Mouse (Mus musculus) liver, adult 2 months (tissue): Measurements from ENCODE around the gene Cep250. TPM values are rescaled to one million over a fixed set of nuclear protein-coding genes. Genes with fewer than 3 reads are reported as not detected.

Source experiments
- DNase-seq: peaks from one replicate; pipeline ENCODE4 v3.0.0-alpha.2; 2011; ENCODE audit warnings: low read depth, low spot score; ENCODE audit errors: extremely low read depth
- H3K27ac ChIP-seq: fragments of 200-500 bp; replicated peaks from 2 replicates; pipeline ENCODE4 v1.5.1; 2012; ENCODE audit warnings: low read depth, mild to moderate bottlenecking, control low read depth, inconsistent platforms, low read length; ENCODE audit not compliant: insufficient read depth
- H3K27me3 ChIP-seq: fragments of 200-500 bp; 2 replicates; pipeline ENCODE4 v1.6.1; 2012; ENCODE audit warnings: mild to moderate bottlenecking, moderate library complexity, low read length, inconsistent platforms; ENCODE audit not compliant: control insufficient read depth, insufficient read depth
- H3K36me3 ChIP-seq: fragments of 200-500 bp; 2 replicates; pipeline ENCODE4 v1.6.1; 2012; ENCODE audit warnings: low read length, inconsistent platforms; ENCODE audit not compliant: control insufficient read depth, insufficient read depth
- H3K4me1 ChIP-seq: fragments of 200-500 bp; 2 replicates; pipeline ENCODE4 v1.6.1; 2011; ENCODE audit warnings: low read length; ENCODE audit not compliant: control insufficient read depth, insufficient read depth
- H3K4me3 ChIP-seq: fragments of 200-500 bp; 2 replicates; pipeline ENCODE4 v1.5.1; 2011; ENCODE audit warnings: low read depth, mild to moderate bottlenecking, control low read depth, low read length, moderate library complexity; ENCODE audit not compliant: insufficient read depth
- H3K79me2 ChIP-seq: fragments of 200-500 bp; 2 replicates; pipeline ENCODE4 v1.6.1; 2012; ENCODE audit warnings: inconsistent platforms, mild to moderate bottlenecking, low read length, moderate library complexity; ENCODE audit not compliant: control insufficient read depth, insufficient read depth
- H3K9ac ChIP-seq: fragments of 200-500 bp; 2 replicates; pipeline ENCODE4 v1.6.1; 2012; ENCODE audit warnings: low read depth, mild to moderate bottlenecking, control low read depth, inconsistent platforms, low read length
- CTCF ChIP-seq: fragments of 200-500 bp; IDR thresholded peaks from 2 replicates; pipeline ENCODE4 v1.5.1; 2011; ENCODE audit warnings: low read depth, low read length, control low read depth
- POLR2A ChIP-seq: fragments of 200-500 bp; IDR thresholded peaks from 2 replicates; pipeline ENCODE4 v1.6.1; 2011; ENCODE audit warnings: low read length, control low read depth; ENCODE audit not compliant: insufficient read depth; ENCODE audit errors: extremely low read depth
- WGBS: fragments of 180-500 bp; shearing (Covaris S2); methylation state at CpG from one replicate; pipeline ENCODE4 v1.1.7; 2018; 5-methylcytosine and 5-hydroxymethylcytosine counted together
- polyA plus RNA-seq: library from polyadenylated mRNA; depleted of rRNA; stranded (reverse); fragments of >200 nt; gene quantifications from 2 replicates; pipeline ENCODE4 v1.2.3, GENCODE M21; 2012
- total RNA-seq: library from RNA; depleted of rRNA; stranded (reverse); fragments of >200 nt; gene quantifications from 2 replicates; pipeline ENCODE4 v1.2.3, GENCODE M21; 2014

Cep250 gene
- total and polyA plus RNA-seq, 2 experiments: 2.3 to 2.5 TPM

DNA sequence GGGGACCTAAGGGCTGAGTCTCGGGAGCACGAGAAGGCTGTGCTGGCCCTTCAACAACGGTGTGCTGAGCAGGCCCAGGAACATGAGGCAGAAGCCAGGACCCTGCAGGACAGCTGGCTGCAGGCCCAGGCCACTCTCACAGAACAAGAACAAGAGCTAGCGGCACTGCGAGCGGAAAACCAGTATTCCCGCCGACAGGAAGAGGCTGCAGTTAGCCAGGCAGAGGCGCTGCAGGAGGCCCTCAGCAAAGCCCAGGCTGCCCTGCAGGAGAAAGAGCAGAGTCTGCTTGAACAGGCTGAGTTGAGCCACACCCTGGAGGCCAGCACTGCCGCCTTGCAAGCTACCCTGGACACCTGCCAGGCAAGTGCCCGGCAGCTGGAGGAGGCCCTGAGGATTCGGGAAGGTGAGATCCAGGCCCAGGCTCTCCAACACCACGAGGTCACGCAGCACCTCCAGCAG, 35.6 kb downstream of the Cep250 start:
- no peak for TF ChIP-seq CTCF
- TF ChIP-seq POLR2A: no peak
- H3K36me3 ChIP-seq: peaks cover 5% of the 10 kb centered on the region; the same call in 1 of the 2 replicates
- WGBS: 84% methylated on average over 14 of the region's 14 CpGs
- H3K79me2 ChIP-seq: no peaks in the 10 kb centered on the region
- no peaks in the 10 kb centered on the region for H3K27me3 ChIP-seq
- no peak overlapping the region for H3K27ac ChIP-seq
- H3K9ac ChIP-seq: no peak overlapping the region
- H3K4me1 ChIP-seq: no peaks in the 10 kb centered on the region
- no peak for DNase-seq
- H3K4me3 ChIP-seq: no peak overlapping the region

DNA sequence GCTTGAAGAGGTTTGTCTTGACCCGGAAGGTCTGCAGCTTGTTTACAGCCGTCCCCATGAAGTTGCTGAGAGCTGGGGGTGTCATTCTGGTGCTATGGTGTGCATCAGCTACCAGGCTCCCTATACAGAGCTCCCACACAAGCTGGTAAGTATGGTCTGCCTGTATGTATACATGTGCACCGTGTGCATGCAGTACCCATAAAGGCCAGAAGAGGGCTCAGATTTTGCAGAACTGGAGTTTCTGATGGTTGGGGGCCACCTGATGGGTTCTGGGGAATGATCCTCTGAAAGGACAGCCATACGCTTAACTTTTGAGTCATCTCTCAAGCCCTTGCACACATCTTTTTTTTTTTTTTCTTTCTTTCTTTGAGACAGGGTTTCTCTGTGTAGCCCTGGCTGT, 49.1 kb downstream of the Cep250 start:
- H3K27ac ChIP-seq: no peak overlapping the region
- TF ChIP-seq POLR2A: no peak
- TF ChIP-seq CTCF: 0 out of 2 replicates have a peak, but pooled peaks have one; percentile 5
- no peaks in the 10 kb centered on the region; the same call in none of the 2 replicates for H3K4me1 ChIP-seq
- no peak overlapping the region for H3K4me3 ChIP-seq
- H3K79me2 ChIP-seq: no peaks in the 10 kb centered on the region
- DNase-seq: no peak
- no peaks in the 10 kb centered on the region for H3K27me3 ChIP-seq
- no peak overlapping the region for H3K9ac ChIP-seq
- 95% methylated on average over 4 of the region's 4 CpGs for WGBS
- H3K36me3 ChIP-seq: no peaks in the 10 kb centered on the region; the same call in 1 of the 2 replicates

GRCm38 (mm10) chr2:156007888-156008532, 51.8 kb downstream of the Cep250 start, which contains the start of the genes 6430550D23Rik and Ergic3:
TSS of gene 6430550D23Rik (minus strand) at chr2:156007977.
TSS of gene Ergic3 (plus strand) at chr2:156008045.
- Histone ChIP-seq H3K4me1 (no peaks in the 10 kb centered on the region; the same call in none of the 2 replicates), H3K27ac (peak within 1 kb of the TSS; percentile 92), H3K36me3 (peaks cover 5% of the 10 kb centered on the region), H3K9ac (peak within 1 kb of the TSS; percentile 81), H3K4me3 (peak within 1 kb of the TSS; percentile 82), H3K27me3 (no peaks in the 10 kb centered on the region), H3K79me2 (no peaks in the 10 kb centered on the region)
- DNase-seq: peak; percentile 97
- TF ChIP-seq POLR2A (peak; percentile 13; the same call in 1 of the 2 replicates), CTCF (no peak)
- under 1% methylated on average over 45 of the region's 45 CpGs for WGBS

- H3K27me3 ChIP-seq: no peaks in the 10 kb centered on the region
- H3K79me2 ChIP-seq: no peaks in the 10 kb centered on the region
- H3K27ac ChIP-seq: no peak overlapping the region
- H3K9ac ChIP-seq: no peak overlapping the region
- H3K4me1 ChIP-seq: no peaks in the 10 kb centered on the region
- TF ChIP-seq POLR2A (no peak), CTCF (no peak)
- no peak for DNase-seq
- peaks cover 15% of the 10 kb centered on the region; the same call in 1 of the 2 replicates for H3K36me3 ChIP-seq
- no peak overlapping the region for H3K4me3 ChIP-seq
- 80% methylated on average over 3 of the region's 3 CpGs for WGBS
These were observed 61.8 kb downstream of the Cep250 start for GRCm38 (mm10) chr2:156018106-156018505.

DNA sequence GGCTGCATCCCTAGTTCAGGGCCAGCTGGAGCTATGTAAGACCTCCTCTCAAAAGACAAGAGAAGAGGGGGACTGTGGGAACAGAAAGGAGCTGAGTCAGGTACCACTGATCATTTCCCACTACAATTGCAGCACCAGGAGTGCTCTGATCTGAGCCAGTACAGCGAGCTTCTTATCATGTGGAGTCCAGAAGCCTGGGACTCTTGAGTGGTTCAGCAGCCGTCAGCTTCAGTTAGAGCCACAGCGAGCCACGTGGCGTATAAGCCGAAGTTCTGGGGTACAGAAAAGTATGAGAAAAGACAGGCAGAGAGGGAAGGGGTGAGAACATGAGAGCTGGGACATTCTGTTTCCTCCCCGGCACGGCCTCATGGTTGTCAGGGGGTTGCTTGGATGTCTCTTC, 65.0 kb downstream of the Cep250 start:
- Histone ChIP-seq H3K27me3 (no peaks in the 10 kb centered on the region), H3K4me1 (no peaks in the 10 kb centered on the region), H3K9ac (no peak overlapping the region), H3K79me2 (no peaks in the 10 kb centered on the region), H3K36me3 (peaks cover 3% of the 10 kb centered on the region; the same call in 1 of the 2 replicates), H3K4me3 (no peak overlapping the region), H3K27ac (no peak overlapping the region)
- DNase-seq: no peak
- WGBS: 92% methylated on average over 8 of the region's 8 CpGs
- no peak for TF ChIP-seq CTCF
- TF ChIP-seq POLR2A: no peak

GRCm38 (mm10) chr2:156021765-156022164, 65.5 kb downstream of the Cep250 start:
- Histone ChIP-seq H3K4me3 (no peak overlapping the region), H3K9ac (no peak overlapping the region), H3K27me3 (no peaks in the 10 kb centered on the region), H3K4me1 (no peaks in the 10 kb centered on the region), H3K36me3 (peaks cover 2% of the 10 kb centered on the region; the same call in 1 of the 2 replicates), H3K79me2 (no peaks in the 10 kb centered on the region), H3K27ac (no peak overlapping the region)
- DNase-seq: no peak
- TF ChIP-seq CTCF (no peak), POLR2A (no peak)
- WGBS: 80% methylated on average over 2 of the region's 2 CpGs
